Mouse (Mus musculus) heart, embryonic 14.5 days (tissue): ENCODE measurements around the gene Ubr2. TPM values are rescaled to one million over a fixed set of nuclear protein-coding genes. Genes with fewer than 3 reads are reported as not detected.

Source experiments
- ATAC-seq: fragments of 200-750 bp; cut with Nextera tagmentation; 2 replicates; pipeline ENCODE4 v1.8.0; 2017; ENCODE audit warnings: low read depth, moderate TSS enrichment; ENCODE audit not compliant: insufficient number of reproducible peaks, insufficient read depth, low FRiP score
- H3K27ac ChIP-seq, 2 experiments: fragments of 200-500 bp in 1 of 2; fragments of 300-500 bp in 1 of 2; sonication (generic) in 1 of 2; replicated peaks in 1 of 2; 2 replicates each; pipeline ENCODE4 v1.5.1; 2012 to 2014; ENCODE audit warnings: low read depth in 2 of 2, low read length in 2 of 2, control low read depth in 1 of 2, mild to moderate bottlenecking in 1 of 2, mixed read lengths in 1 of 2; ENCODE audit not compliant: control insufficient read depth in 1 of 2, insufficient read depth in 1 of 2
- H3K27me3 ChIP-seq: fragments of 300-500 bp; sonication (generic); 2 replicates; pipeline ENCODE4 v1.6.1; 2014; ENCODE audit warnings: mild to moderate bottlenecking, low read length, control low read depth; ENCODE audit not compliant: control insufficient read depth, insufficient read depth
- H3K36me3 ChIP-seq: fragments of 300-500 bp; sonication (generic); 2 replicates; pipeline ENCODE4 v1.6.1; 2014; ENCODE audit warnings: mild to moderate bottlenecking, control low read depth, low read length, mixed read lengths; ENCODE audit not compliant: control insufficient read depth, insufficient read depth
- H3K4me1 ChIP-seq, 2 experiments: fragments of 200-500 bp in 1 of 2; fragments of 300-500 bp in 1 of 2; sonication (generic) in 1 of 2; 2 replicates each; pipeline ENCODE4 v1.6.1; 2012 to 2014; ENCODE audit warnings: low read length in 2 of 2, control low read depth in 1 of 2, mixed read lengths in 1 of 2; ENCODE audit not compliant: control insufficient read depth in 2 of 2, insufficient read depth in 2 of 2
- H3K4me2 ChIP-seq: fragments of 300-500 bp; sonication (generic); 2 replicates; pipeline ENCODE4 v1.6.1; 2014; ENCODE audit warnings: mild to moderate bottlenecking, low read length
- H3K4me3 ChIP-seq, 2 experiments: fragments of 200-500 bp in 1 of 2; fragments of 300-500 bp in 1 of 2; sonication (generic) in 1 of 2; 2 replicates each; pipeline ENCODE4 v1.5.1; 2012 to 2014; ENCODE audit warnings: low read length in 2 of 2, mild to moderate bottlenecking in 2 of 2, control low read depth in 1 of 2, low read depth in 1 of 2, moderate library complexity in 1 of 2; ENCODE audit not compliant: control insufficient read depth in 1 of 2, insufficient read depth in 1 of 2
- H3K9ac ChIP-seq: fragments of 300-500 bp; sonication (generic); 2 replicates; pipeline ENCODE4 v1.6.1; 2014; ENCODE audit warnings: mild to moderate bottlenecking, low read length
- H3K9me3 ChIP-seq: fragments of 300-500 bp; sonication (generic); 2 replicates; pipeline ENCODE4 v1.6.1; 2016; ENCODE audit warnings: low read length, control low read depth; ENCODE audit not compliant: control insufficient read depth
- WGBS: fragments of 180-500 bp; shearing (Covaris S2); extraction: QIAGEN DNeasy Blood & Tissue Kit; methylation state at CpG from one replicate; pipeline ENCODE4 v1.1.7; 2014; 5-methylcytosine and 5-hydroxymethylcytosine counted together
- polyA plus RNA-seq: library from polyadenylated mRNA; unstranded; fragments of >200 nt; fragmentation: Nextera tagmentation; extraction: Ambion mirVana; gene quantifications from 2 replicates; pipeline ENCODE4 v1.2.1, GENCODE M21; 2014

Ubr2 gene
- polyA plus RNA-seq, 1 experiment from 2014 or later: 26.2 TPM

GRCm38 (mm10) chr17:46888511-46889212 lies 121.7 kb downstream of the Ubr2 start:
- WGBS: 37% methylated on average over 16 of the region's 16 CpGs
- H3K4me3 ChIP-seq: peak overlapping the region; percentile 69 to 96; a peak in 3 of 4 replicates
- peak overlapping the region in 1 of 2 experiments; percentile 91; a peak in 3 of 4 replicates for H3K27ac ChIP-seq
- no peaks in the 10 kb centered on the region for H3K27me3 ChIP-seq
- peaks cover 18 to 41% of the 10 kb centered on the region in 2 experiments for H3K4me1 ChIP-seq
- no peaks in the 10 kb centered on the region for H3K9me3 ChIP-seq
- H3K4me2 ChIP-seq: peak overlapping the region; percentile 92
- H3K36me3 ChIP-seq: peaks cover 6% of the 10 kb centered on the region; the same call in 1 of the 2 replicates
- peak overlapping the region; percentile 78 for H3K9ac ChIP-seq
- no peak for ATAC-seq

GRCm38 (mm10) chr17:46885910-46886643 lies 124.3 kb downstream of the Ubr2 start:
- no peak for ATAC-seq
- Histone ChIP-seq H3K9me3 (no peaks in the 10 kb centered on the region), H3K4me3 (peak overlapping the region in 1 of 2 experiments; percentile 9; a peak in 1 of 4 replicates), H3K27ac (no peak overlapping the region; a peak in 1 of 4 replicates), H3K9ac (peak overlapping the region; percentile 48), H3K27me3 (peaks cover 5% of the 10 kb centered on the region; the same call in 1 of the 2 replicates), H3K4me2 (peak overlapping the region; percentile 56), H3K36me3 (no peaks in the 10 kb centered on the region), H3K4me1 (peaks cover 9 to 19% of the 10 kb centered on the region in 2 experiments)
- 15% methylated on average over 17 of the region's 17 CpGs for WGBS

- no peaks in the 10 kb centered on the region for H3K36me3 ChIP-seq
- H3K4me3 ChIP-seq: peak overlapping the region in 1 of 2 experiments; percentile 9; a peak in 1 of 4 replicates
- H3K4me2 ChIP-seq: peak overlapping the region; percentile 56
- H3K27me3 ChIP-seq: peaks cover 5% of the 10 kb centered on the region; the same call in 1 of the 2 replicates
- H3K27ac ChIP-seq: no peak overlapping the region
- H3K9me3 ChIP-seq: no peaks in the 10 kb centered on the region
- 45% methylated on average over 11 of the region's 11 CpGs for WGBS
- H3K4me1 ChIP-seq: peaks cover 9 to 19% of the 10 kb centered on the region in 2 experiments
- no peak for ATAC-seq
- H3K9ac ChIP-seq: peak overlapping the region; percentile 48
Measured at GRCm38 (mm10) chr17:46885218-46885909, 125.0 kb downstream of the Ubr2 start.

GRCm38 (mm10) chr17:46884766-46885165 lies 125.6 kb downstream of the Ubr2 start:
- Histone ChIP-seq H3K27ac (no peak overlapping the region), H3K4me3 (no peak overlapping the region), H3K9ac (no peak overlapping the region), H3K4me1 (peaks cover 9 to 23% of the 10 kb centered on the region in 2 experiments), H3K36me3 (no peaks in the 10 kb centered on the region), H3K27me3 (peaks cover 5% of the 10 kb centered on the region; the same call in 1 of the 2 replicates), H3K4me2 (no peak overlapping the region), H3K9me3 (no peaks in the 10 kb centered on the region)
- 92% methylated on average over 6 of the region's 6 CpGs for WGBS
- ATAC-seq: no peak

DNA sequence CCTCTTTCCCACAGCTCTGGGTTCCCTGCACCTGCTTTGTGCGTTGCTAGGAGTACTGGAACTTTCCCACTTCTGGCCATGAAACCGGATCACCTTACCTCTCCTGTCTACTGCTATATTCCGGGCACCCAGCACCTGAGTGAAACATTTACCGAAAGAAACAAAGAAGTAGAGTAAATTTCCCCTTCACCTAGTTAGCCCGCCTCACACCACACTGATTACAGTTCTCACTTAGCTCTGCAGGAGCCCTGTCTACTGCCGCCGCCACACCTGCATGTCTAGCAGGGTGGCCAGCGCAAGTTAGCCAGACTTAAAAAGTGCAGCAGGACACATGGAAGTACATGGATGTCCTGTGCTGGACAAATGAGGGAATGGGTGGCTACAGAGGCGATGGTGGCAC lies 127.2 kb downstream of the Ubr2 start:
- Histone ChIP-seq H3K9me3 (no peaks in the 10 kb centered on the region), H3K4me2 (no peak overlapping the region), H3K9ac (no peak overlapping the region), H3K4me1 (peaks cover 9 to 23% of the 10 kb centered on the region in 2 experiments), H3K27ac (no peak overlapping the region), H3K27me3 (peaks cover 5% of the 10 kb centered on the region; the same call in 1 of the 2 replicates), H3K4me3 (no peak overlapping the region), H3K36me3 (no peaks in the 10 kb centered on the region)
- 88% methylated on average over 9 of the region's 9 CpGs for WGBS
- ATAC-seq: no peak

GRCm38 (mm10) chr17:46881728-46882127 lies 128.6 kb downstream of the Ubr2 start:
- 80% methylated on average over 6 of the region's 6 CpGs for WGBS

DNA sequence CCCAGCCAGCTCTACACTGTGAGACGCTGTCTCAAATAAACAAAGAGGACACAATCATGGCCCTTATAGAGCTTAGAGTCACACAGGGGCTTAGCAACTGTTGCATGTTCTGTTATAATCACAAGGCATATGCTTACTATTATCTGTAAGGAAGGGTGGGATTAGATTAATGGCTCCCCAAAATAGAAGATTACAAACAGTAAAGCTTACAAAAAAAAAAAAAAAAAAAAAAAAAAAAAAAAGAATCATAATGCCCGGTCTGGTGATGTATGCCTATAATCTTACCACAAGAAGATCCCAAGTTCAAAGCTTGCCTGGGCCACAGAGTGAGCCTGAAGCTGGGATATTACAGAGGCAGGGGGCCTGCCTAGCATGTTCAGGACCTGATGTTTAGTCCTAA lies 130.0 kb downstream of the Ubr2 start:
- peaks cover 5% of the 10 kb centered on the region; the same call in 1 of the 2 replicates for H3K27me3 ChIP-seq

More at GRCm38 (mm10) chr17:46881728-46882127, 128.6 kb downstream of the Ubr2 start:
- peaks cover 5% of the 10 kb centered on the region; the same call in 1 of the 2 replicates for H3K27me3 ChIP-seq
- no peak overlapping the region for H3K4me3 ChIP-seq
- H3K9ac ChIP-seq: no peak overlapping the region
- ATAC-seq: no peak
- no peak overlapping the region for H3K4me2 ChIP-seq
- H3K27ac ChIP-seq: no peak overlapping the region
- peaks cover 9 to 23% of the 10 kb centered on the region in 2 experiments for H3K4me1 ChIP-seq
- H3K36me3 ChIP-seq: no peaks in the 10 kb centered on the region
- H3K9me3 ChIP-seq: no peaks in the 10 kb centered on the region

More for the DNA sequence above, 130.0 kb downstream of the Ubr2 start:
- Histone ChIP-seq H3K36me3 (no peaks in the 10 kb centered on the region), H3K9ac (no peak overlapping the region), H3K4me3 (no peak overlapping the region), H3K9me3 (no peaks in the 10 kb centered on the region), H3K4me1 (peaks cover 0 to 11% of the 10 kb centered on the region in 2 experiments; a peak in 2 of 4 replicates), H3K27ac (peak overlapping the region; percentile 12 to 73; a peak in 2 of 4 replicates), H3K4me2 (no peak overlapping the region)
- ATAC-seq: no peak
- 60% methylated on average over 2 of the region's 2 CpGs for WGBS
